Mouse (Mus musculus): ENCODE data around the gene Gas2l3.

DNA sequence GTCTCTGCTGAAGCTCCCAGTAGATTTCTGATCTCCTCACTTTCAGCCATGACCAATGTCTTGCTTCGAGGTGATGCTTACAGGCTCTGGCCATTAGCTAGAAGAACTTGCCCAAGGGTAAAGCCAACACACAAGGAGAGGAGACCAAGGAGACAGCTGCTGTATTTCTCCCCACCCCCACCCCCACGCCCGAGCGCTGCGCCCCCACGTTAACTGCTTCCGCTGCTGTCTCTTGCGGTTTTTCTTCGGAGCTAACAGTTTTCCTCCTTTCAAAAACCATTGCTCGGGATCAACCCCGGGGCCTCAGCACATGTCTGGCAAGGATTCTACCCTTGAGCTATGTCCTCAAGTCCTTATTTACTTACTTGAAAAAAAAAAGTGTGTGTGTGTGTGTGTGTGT is 19.1 kb upstream of the Gas2l3 start:
- TF ChIP-seq CTCF (IDR thresholded peaks at IDR 0.05; ENCODE audit: borderline replicate concordance, insufficient read depth, low read length) (no peak), POLR2A (IDR thresholded peaks at IDR 0.05; ENCODE audit: low read depth, low read length) (no peak)
